Mouse (Mus musculus): ENCODE results near the gene Susd6. TPM values are rescaled to one million over a fixed set of nuclear protein-coding genes. Genes with fewer than 3 reads are reported as not detected.
"Not testable (repeated sequence)": the region's sequence is repeated elsewhere in the genome, so short reads cannot be mapped to it uniquely, and the experiment has no call there.

The Susd6 gene
- polyA plus RNA-seq, 1 experiment from 2014 or later: 14.3 TPM

DNA sequence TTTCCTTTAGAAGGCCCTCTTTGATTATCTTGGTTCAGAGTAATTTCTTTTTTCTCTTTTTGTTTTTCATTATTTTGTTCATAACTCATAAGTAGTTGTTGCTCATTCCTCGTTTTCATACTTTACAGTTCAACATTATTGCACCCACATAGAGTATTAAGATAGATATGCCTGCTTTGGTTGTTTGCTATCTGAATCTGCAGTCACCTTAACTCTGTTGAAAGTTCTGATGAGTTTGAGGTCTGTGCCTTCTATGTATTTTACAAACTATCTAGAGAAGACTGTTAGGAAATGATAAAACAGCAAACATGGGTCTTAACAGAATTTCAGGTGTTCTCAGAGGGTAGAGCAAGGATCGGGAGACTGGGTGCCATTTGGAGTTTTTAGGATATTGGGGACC is 23.1 kb downstream of the Susd6 start:
- Histone ChIP-seq H3K9me3 (ENCODE audit: control insufficient read depth, low read length) (no peaks in the 10 kb centered on the region), H3K4me1 (ENCODE audit: control insufficient read depth, insufficient read depth, low read length) (peaks cover 10% of the 10 kb centered on the region), H3K36me3 (ENCODE audit: control insufficient read depth, insufficient read depth, low read length) (no peaks in the 10 kb centered on the region), H3K4me2 (ENCODE audit: low read length) (no peak overlapping the region), H3K27ac (replicated peaks; ENCODE audit: low read depth, low read length) (no peak overlapping the region), H3K4me3 (replicated peaks; ENCODE audit: low read depth, low read length) (no peak overlapping the region), H3K9ac (replicated peaks; ENCODE audit: low read length) (no peak overlapping the region), H3K27me3 (ENCODE audit: control insufficient read depth, insufficient read depth, low read length) (no peaks in the 10 kb centered on the region)
- no peak for ATAC-seq (ENCODE audit: low FRiP score, low TSS enrichment)
- DNase-seq: no peak
- 92% methylated on average over 2 of the region's 2 CpGs for WGBS

DNA sequence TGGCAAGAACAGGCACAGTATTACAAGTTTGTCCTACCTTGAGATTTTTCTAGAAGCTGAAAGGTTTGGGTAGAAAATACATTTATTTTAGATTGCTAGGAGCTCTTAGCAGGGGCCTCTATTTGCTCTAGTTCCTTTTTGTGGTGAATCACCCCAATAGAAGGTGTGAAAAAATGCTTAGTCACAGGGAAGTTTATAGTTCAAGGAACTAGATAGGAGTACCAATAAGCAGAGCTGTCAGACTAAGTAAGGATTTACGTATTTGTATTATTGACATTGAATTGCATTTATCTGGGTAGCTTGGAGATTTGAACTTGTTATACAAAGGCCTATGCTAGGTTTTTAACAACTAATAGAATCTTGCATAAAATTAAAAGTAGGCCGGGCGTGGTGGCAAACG is 23.6 kb downstream of the Susd6 start:
- 94% methylated on average over 4 of the region's 4 CpGs for WGBS
- Histone ChIP-seq H3K27me3 (ENCODE audit: control insufficient read depth, insufficient read depth, low read length) (no peaks in the 10 kb centered on the region), H3K4me2 (ENCODE audit: low read length) (no peak overlapping the region), H3K9me3 (ENCODE audit: control insufficient read depth, low read length) (no peaks in the 10 kb centered on the region), H3K4me1 (ENCODE audit: control insufficient read depth, insufficient read depth, low read length) (peaks cover 10% of the 10 kb centered on the region), H3K9ac (replicated peaks; ENCODE audit: low read length) (no peak overlapping the region), H3K4me3 (replicated peaks; ENCODE audit: low read depth, low read length) (no peak overlapping the region), H3K27ac (replicated peaks; ENCODE audit: low read depth, low read length) (no peak overlapping the region), H3K36me3 (ENCODE audit: control insufficient read depth, insufficient read depth, low read length) (no peaks in the 10 kb centered on the region)
- DNase-seq: no peak
- no peak for ATAC-seq (ENCODE audit: low FRiP score, low TSS enrichment)

DNA sequence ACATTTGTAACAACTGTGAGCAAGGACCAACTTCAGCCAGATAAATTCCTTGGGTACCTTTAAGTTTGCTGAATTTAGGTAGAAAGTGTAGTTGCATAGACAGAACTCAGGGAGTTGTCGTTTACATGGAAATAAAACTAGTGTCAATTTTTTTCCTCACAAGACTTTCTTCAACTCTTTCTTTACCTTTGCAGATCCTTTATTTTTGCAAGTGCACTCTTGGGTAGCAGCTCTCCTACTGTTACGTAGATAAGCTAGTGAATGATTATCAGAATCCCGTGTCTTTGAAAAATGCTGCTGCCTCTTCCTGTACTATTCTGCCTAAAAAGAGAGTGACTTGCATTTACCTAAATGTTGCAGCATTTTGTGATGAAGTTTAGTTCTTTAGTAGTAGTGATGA is 24.2 kb downstream of the Susd6 start:
- Histone ChIP-seq H3K9ac (replicated peaks; ENCODE audit: low read length) (no peak overlapping the region), H3K4me1 (ENCODE audit: control insufficient read depth, insufficient read depth, low read length) (peaks cover 10% of the 10 kb centered on the region), H3K4me3 (replicated peaks; ENCODE audit: low read depth, low read length) (no peak overlapping the region), H3K27me3 (ENCODE audit: control insufficient read depth, insufficient read depth, low read length) (no peaks in the 10 kb centered on the region), H3K27ac (replicated peaks; ENCODE audit: low read depth, low read length) (no peak overlapping the region), H3K4me2 (ENCODE audit: low read length) (no peak overlapping the region), H3K36me3 (ENCODE audit: control insufficient read depth, insufficient read depth, low read length) (no peaks in the 10 kb centered on the region), H3K9me3 (ENCODE audit: control insufficient read depth, low read length) (no peaks in the 10 kb centered on the region)
- 87% methylated on average over 3 of the region's 3 CpGs for WGBS
- no peak for DNase-seq
- no peak for ATAC-seq (ENCODE audit: low FRiP score, low TSS enrichment)

- 64% methylated on average over 1 of the region's 1 CpGs for WGBS
Observed at GRCm38 (mm10) chr12:80815298-80815697, 25.0 kb downstream of the Susd6 start.

GRCm38 (mm10) chr12:80815893-80816292 is 25.6 kb downstream of the Susd6 start:
- 83% methylated on average over 3 of the region's 3 CpGs for WGBS
- H3K27ac ChIP-seq (replicated peaks; ENCODE audit: low read depth, low read length): no peak overlapping the region; the same call in 1 of the 2 replicates
- H3K4me2 ChIP-seq (ENCODE audit: low read length): no peak overlapping the region
- H3K4me1 ChIP-seq (ENCODE audit: control insufficient read depth, insufficient read depth, low read length): peaks cover 10% of the 10 kb centered on the region
- H3K4me3 ChIP-seq (replicated peaks; ENCODE audit: low read depth, low read length): no peak overlapping the region
- no peaks in the 10 kb centered on the region for H3K36me3 ChIP-seq (ENCODE audit: control insufficient read depth, insufficient read depth, low read length)
- no peak for DNase-seq
- ATAC-seq (ENCODE audit: low FRiP score, low TSS enrichment): no peak
- H3K27me3 ChIP-seq (ENCODE audit: control insufficient read depth, insufficient read depth, low read length): no peaks in the 10 kb centered on the region
- no peak overlapping the region for H3K9ac ChIP-seq (replicated peaks; ENCODE audit: low read length)
- H3K9me3 ChIP-seq (ENCODE audit: control insufficient read depth, low read length): no peaks in the 10 kb centered on the region

More at GRCm38 (mm10) chr12:80815298-80815697, 25.0 kb downstream of the Susd6 start:
- Histone ChIP-seq H3K9ac (replicated peaks; ENCODE audit: low read length) (no peak overlapping the region), H3K4me1 (ENCODE audit: control insufficient read depth, insufficient read depth, low read length) (peaks cover 10% of the 10 kb centered on the region), H3K4me2 (ENCODE audit: low read length) (no peak overlapping the region), H3K36me3 (ENCODE audit: control insufficient read depth, insufficient read depth, low read length) (no peaks in the 10 kb centered on the region), H3K27ac (replicated peaks; ENCODE audit: low read depth, low read length) (no peak overlapping the region), H3K9me3 (ENCODE audit: control insufficient read depth, low read length) (no peaks in the 10 kb centered on the region), H3K4me3 (replicated peaks; ENCODE audit: low read depth, low read length) (no peak overlapping the region), H3K27me3 (ENCODE audit: control insufficient read depth, insufficient read depth, low read length) (no peaks in the 10 kb centered on the region)
- ATAC-seq (ENCODE audit: low FRiP score, low TSS enrichment) (no peak), DNase-seq (no peak)

- Histone ChIP-seq H3K27ac (replicated peaks; ENCODE audit: low read depth, low read length) (peak overlapping the region; percentile 41; the same call in 1 of the 2 replicates), H3K9me3 (ENCODE audit: control insufficient read depth, low read length) (no peaks in the 10 kb centered on the region), H3K4me2 (ENCODE audit: low read length) (no peak overlapping the region), H3K27me3 (ENCODE audit: control insufficient read depth, insufficient read depth, low read length) (no peaks in the 10 kb centered on the region), H3K4me1 (ENCODE audit: control insufficient read depth, insufficient read depth, low read length) (peaks cover 10% of the 10 kb centered on the region), H3K36me3 (ENCODE audit: control insufficient read depth, insufficient read depth, low read length) (no peaks in the 10 kb centered on the region), H3K4me3 (replicated peaks; ENCODE audit: low read depth, low read length) (no peak overlapping the region), H3K9ac (replicated peaks; ENCODE audit: low read length) (no peak overlapping the region)
- ATAC-seq (ENCODE audit: low FRiP score, low TSS enrichment) (no peak), DNase-seq (peak; percentile 49)
- 37% methylated on average over 1 of the region's 1 CpGs for WGBS
Observed at GRCm38 (mm10) chr12:80816380-80817086, 26.2 kb downstream of the Susd6 start.

- peaks cover 10% of the 10 kb centered on the region for H3K4me1 ChIP-seq (ENCODE audit: control insufficient read depth, insufficient read depth, low read length)
- no peaks in the 10 kb centered on the region for H3K9me3 ChIP-seq (ENCODE audit: control insufficient read depth, low read length)
- H3K36me3 ChIP-seq (ENCODE audit: control insufficient read depth, insufficient read depth, low read length): no peaks in the 10 kb centered on the region
- no peak overlapping the region for H3K4me3 ChIP-seq (replicated peaks; ENCODE audit: low read depth, low read length)
- H3K27ac ChIP-seq (replicated peaks; ENCODE audit: low read depth, low read length): no peak overlapping the region
- no peak overlapping the region for H3K9ac ChIP-seq (replicated peaks; ENCODE audit: low read length)
- no peak for DNase-seq
- H3K4me2 ChIP-seq (ENCODE audit: low read length): no peak overlapping the region
- no peak for ATAC-seq (ENCODE audit: low FRiP score, low TSS enrichment)
- no peaks in the 10 kb centered on the region for H3K27me3 ChIP-seq (ENCODE audit: control insufficient read depth, insufficient read depth, low read length)
Observed at GRCm38 (mm10) chr12:80817697-80818235, 27.5 kb downstream of the Susd6 start.

DNA sequence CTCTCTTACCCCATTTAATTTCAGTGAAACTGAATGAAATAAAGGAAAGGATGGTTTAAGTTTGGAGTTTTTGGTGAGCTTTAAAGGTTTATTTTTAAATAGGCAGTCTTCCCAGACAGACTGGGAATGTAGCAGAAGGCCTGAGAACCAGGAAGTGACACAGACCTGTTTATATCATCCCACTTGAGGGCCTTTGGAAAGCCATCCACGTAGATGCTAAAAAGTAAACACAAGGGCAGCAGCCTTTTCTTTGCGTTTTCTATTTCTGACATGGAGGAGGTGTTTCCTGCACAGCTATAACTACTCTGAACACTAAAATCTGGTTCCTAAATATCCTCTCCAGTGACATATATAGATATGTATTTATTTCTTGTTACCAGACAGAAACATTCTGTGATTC is 28.7 kb downstream of the Susd6 start:
- 91% methylated on average over 2 of the region's 2 CpGs for WGBS
- H3K36me3 ChIP-seq (ENCODE audit: control insufficient read depth, insufficient read depth, low read length); H3K9me3 ChIP-seq (ENCODE audit: control insufficient read depth, low read length); H3K27ac ChIP-seq (replicated peaks; ENCODE audit: low read depth, low read length); H3K9ac ChIP-seq (replicated peaks; ENCODE audit: low read length); DNase-seq; H3K4me3 ChIP-seq (replicated peaks; ENCODE audit: low read depth, low read length); ATAC-seq (ENCODE audit: low FRiP score, low TSS enrichment); H3K27me3 ChIP-seq (ENCODE audit: control insufficient read depth, insufficient read depth, low read length); H3K4me2 ChIP-seq (ENCODE audit: low read length): not testable (repeated sequence)
- peaks cover 10% of the 10 kb centered on the region for H3K4me1 ChIP-seq (ENCODE audit: control insufficient read depth, insufficient read depth, low read length)
